Mouse (Mus musculus) T-helper 1 cell (primary cell): Measurements from ENCODE around the gene Cntn3.

ENCODE experiments used
- in situ Hi-C: fragments of 300-600 bp; cut with MboI, MseI; formaldehyde crosslinking; loops from one replicate; pipeline ENCODE4 v1.15.1; 2025; ENCODE audit warnings: high pct_unique_total_duplicates

The Cntn3 gene

GRCm38 (mm10) chr6:102478320-102479080 is 94.4 kb downstream of the Cntn3 start:
- in situ Hi-C loops: no loop called here

DNA sequence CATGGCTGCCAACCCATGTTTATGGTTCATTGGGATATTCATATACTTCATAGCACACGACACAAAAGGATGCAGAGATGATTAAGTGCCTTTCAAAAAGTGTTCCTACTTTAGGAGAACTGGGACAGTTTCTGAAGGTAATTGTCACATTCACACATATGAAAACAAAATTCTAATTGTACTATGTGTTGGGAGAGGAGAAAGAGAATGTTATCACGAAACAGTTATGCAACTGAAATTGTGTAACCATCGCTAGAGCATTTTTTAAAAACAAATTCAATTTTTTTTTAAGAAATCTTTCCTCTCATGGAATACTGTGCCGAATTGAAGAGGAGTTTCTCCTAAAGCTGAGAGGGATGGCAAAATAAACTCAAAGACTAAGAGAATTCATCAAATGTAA is 134.5 kb downstream of the Cntn3 start:
- in situ Hi-C loops: loop anchor here (10.0 kb wide), 1 partner anchor 1704 kb away; no protein-coding TSS in a partner anchor

GRCm38 (mm10) chr6:102427549-102427948 is 145.4 kb downstream of the Cntn3 start:
- in situ Hi-C loops: no loop called here

- in situ Hi-C loops: no loop called here
Observed at GRCm38 (mm10) chr6:102421781-102422180, 151.1 kb downstream of the Cntn3 start.

DNA sequence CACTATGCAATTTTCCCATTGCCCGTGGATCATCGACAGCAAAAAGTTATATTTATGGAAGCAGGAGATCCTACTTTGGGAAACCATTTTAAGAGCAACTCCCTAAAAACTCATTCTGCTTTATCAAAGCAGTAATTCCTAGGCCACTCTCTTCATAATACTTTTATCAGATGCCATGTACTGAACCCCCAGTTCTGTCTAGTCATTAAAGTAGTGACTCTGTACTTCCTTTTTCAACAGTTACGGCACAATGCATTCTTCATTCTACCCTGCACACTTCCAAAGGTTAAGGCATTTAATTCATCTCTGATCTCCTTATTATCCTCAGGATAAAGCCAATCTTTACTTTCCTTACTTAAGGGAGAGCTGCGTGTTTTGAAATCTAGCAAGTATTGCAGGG is 184.3 kb downstream of the Cntn3 start:
- in situ Hi-C loops: loop anchor here (5.0 kb wide), 1 partner anchor 809 kb away; no protein-coding TSS in a partner anchor

GRCm38 (mm10) chr6:102372112-102372511 is 200.8 kb downstream of the Cntn3 start:
- in situ Hi-C loops: no loop called here

DNA sequence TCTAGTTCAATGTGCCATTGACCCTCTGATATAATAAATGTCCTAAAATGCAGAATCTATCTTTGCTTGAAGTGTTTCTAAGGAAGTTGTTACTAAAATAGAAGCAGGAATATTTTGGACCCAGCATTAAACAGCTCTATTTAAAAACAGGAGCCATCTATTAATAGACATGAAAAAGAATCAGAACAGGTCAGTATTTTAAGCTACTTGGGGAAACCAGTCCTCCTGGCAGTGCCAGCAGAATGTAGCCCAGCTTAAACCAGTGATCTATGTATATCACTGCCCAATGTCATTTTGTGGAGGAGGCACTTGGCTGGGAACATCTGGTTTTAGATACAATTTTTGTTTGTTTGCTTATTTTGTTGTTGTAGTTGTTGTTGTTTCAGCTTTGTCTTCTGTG is 209.0 kb downstream of the Cntn3 start:
- in situ Hi-C loops: no loop called here

DNA sequence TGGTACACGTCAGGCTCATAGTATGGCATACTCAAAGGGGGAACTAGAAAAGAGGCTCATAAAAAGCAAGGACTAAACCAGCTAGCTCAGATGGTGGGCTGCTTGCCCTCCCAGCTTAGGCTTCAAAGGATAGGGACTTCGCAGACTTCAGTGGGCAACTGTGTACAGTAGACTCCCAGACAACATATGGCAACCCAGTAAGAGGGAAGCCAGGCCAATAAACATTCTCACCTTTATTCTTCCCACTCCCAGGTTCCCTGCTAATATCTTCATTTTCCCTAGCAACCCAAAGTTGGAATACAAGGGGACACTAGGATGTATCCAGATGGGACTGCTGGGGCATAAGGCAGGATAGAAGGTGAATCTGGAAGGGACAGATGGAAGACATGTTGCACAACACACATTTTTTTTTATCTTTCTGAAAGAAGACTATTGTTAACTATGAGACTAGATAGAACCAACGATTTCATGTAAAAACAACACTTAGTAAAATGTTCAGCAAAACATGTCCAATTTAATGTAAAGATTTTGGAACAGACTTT is 209.5 kb downstream of the Cntn3 start:
- in situ Hi-C loops: no loop called here

- in situ Hi-C loops: no loop called here
Observed at GRCm38 (mm10) chr6:102332144-102332543, 240.8 kb downstream of the Cntn3 start.

GRCm38 (mm10) chr6:102326711-102327110 is 246.2 kb downstream of the Cntn3 start:
- in situ Hi-C loops: no loop called here

DNA sequence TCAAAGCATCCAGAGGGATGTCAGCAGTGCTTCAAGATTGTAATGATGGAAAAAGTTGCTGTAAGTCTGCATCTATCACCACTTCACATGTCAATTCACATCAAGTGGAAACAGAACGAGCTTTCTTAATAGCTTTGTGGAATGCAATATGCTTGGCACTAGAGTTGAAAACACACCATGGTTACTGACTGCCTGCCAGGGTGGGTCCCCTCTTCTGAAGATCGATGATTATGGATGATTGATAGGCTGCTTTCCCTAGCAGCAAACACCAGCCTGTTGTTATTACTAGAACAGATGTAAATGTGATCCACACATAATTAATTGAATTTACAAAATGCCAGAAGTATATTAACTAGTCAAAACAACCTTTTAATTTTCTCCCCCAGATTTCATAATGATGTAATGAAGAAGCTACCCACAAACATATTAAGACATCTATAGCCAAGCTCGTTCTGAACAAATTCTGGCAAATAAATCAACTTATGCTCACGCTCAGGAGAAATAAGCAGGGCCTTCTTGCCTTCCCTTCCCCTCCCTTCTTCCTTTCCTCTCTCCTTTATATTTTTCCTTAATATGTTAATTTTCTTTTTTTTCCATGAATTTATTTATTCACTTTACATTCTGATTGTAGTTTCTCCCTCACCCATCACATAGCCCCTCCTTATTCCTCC is 250.2 kb downstream of the Cntn3 start:
- in situ Hi-C loops: no loop called here

DNA sequence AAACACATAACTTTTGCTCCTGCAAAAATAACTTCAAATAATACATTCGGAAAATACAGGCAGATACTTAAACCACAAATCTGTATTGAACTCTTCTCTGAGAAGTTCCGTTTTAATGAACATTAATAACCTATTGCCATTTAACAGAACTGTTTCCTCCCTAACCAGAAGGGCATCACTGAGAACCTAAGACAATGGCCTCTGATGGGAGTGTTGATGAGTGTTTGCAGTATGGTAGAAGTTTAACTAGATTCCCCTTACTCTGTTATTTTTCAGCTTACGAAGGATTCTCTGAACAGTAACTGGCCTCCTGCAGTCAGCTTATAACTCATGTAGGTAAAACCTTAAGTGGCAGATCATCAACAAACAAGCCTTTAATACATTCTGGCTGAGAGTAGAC is 253.1 kb downstream of the Cntn3 start:
- in situ Hi-C loops: no loop called here

GRCm38 (mm10) chr6:102282889-102283288 is 290.0 kb downstream of the Cntn3 start:
- in situ Hi-C loops: no loop called here

DNA sequence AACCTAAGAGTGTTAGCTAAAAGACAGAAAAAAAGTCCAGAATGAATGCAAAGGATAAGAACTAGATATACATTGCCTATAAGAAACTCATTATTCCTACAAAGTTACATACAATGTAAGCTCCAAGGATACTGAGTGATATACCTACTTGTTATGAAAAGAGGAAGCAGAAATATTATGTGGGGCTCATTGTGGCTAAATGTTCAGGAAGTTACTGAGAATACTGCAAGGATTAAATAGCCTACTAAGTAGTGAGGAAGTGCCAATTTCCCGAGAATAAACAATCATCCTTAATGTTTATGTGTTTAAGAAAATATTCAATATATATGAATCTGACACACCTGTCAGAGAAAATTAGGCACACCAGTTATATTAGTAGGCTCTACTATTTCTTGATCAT is 341.9 kb downstream of the Cntn3 start:
- in situ Hi-C loops: no loop called here

DNA sequence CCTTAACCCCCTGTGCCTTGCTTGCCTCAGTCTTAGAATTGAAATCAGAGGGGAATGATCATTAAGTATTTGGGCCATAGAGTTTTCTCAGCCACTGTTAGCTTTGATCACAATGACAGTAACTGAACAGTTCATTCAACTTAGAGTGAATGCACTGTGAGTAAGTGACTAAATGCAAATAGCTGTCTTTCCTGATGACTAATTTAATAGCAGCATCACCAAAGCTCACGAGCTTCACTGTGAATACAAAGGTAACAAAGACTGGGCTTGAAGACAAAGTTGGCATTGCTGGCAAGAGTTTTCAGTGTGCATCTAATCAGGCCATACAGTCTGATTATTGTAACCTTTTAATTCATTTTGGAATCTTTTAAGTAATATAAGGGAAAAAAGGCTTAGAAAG is 386.6 kb downstream of the Cntn3 start:
- in situ Hi-C loops: no loop called here

GRCm38 (mm10) chr6:102170913-102171312 is 402.0 kb downstream of the Cntn3 start:
- in situ Hi-C loops: no loop called here

GRCm38 (mm10) chr6:102161186-102161585 is 411.7 kb downstream of the Cntn3 start:
- in situ Hi-C loops: no loop called here

- in situ Hi-C loops: no loop called here
Observed at GRCm38 (mm10) chr6:102121676-102122075, 451.2 kb downstream of the Cntn3 start.

GRCm38 (mm10) chr6:102120003-102120402 is 452.9 kb downstream of the Cntn3 start:
- in situ Hi-C loops: no loop called here

GRCm38 (mm10) chr6:102113629-102114028 is 459.3 kb downstream of the Cntn3 start:
- in situ Hi-C loops: no loop called here
